Mouse (Mus musculus): ENCODE measurements around the gene Tmem120a. TPM values are rescaled to one million over a fixed set of nuclear protein-coding genes. Genes with fewer than 3 reads are reported as not detected.

Tmem120a gene
- polyA plus RNA-seq, 1 experiment from 2014 or later, result 38.6 TPM

- Histone ChIP-seq H3K27ac (ENCODE audit: low read depth) (no peak overlapping the region), H3K4me1 (ENCODE audit: insufficient read depth) (no peaks in the 10 kb centered on the region), H3K36me3 (ENCODE audit: insufficient read depth) (no peaks in the 10 kb centered on the region), H3K9me3 (ENCODE audit: low read depth, low read length) (no peaks in the 10 kb centered on the region), H3K4me2 (no peak overlapping the region), H3K4me3 (ENCODE audit: low read depth, low read length) (no peak overlapping the region), H3K27me3 (ENCODE audit: insufficient read depth, low read length) (no peaks in the 10 kb centered on the region), H3K9ac (no peak overlapping the region)
- WGBS, result 47% methylated on average over 3 of the region's 3 CpGs
- no peak for TF ChIP-seq CTCF (IDR thresholded peaks at IDR 0.05; ENCODE audit: low read depth)
- ATAC-seq (ENCODE audit: insufficient read depth), result no peak
- DNase-seq, result no peak
These were observed 28.3 kb upstream of the Tmem120a start for GRCm38 (mm10) chr5:135772519-135772918.

GRCm38 (mm10) chr5:135764971-135765370 is 20.7 kb upstream of the Tmem120a start:
- no peak overlapping the region for H3K9ac ChIP-seq
- TF ChIP-seq CTCF (IDR thresholded peaks at IDR 0.05; ENCODE audit: low read depth), result no peak
- no peak overlapping the region for H3K27ac ChIP-seq (ENCODE audit: low read depth)
- ATAC-seq (ENCODE audit: insufficient read depth) (no peak), DNase-seq (no peak)
- no peak overlapping the region for H3K4me2 ChIP-seq
- H3K36me3 ChIP-seq (ENCODE audit: insufficient read depth), result no peaks in the 10 kb centered on the region
- H3K4me3 ChIP-seq (ENCODE audit: low read depth, low read length), result no peak overlapping the region
- H3K9me3 ChIP-seq (ENCODE audit: low read depth, low read length), result no peaks in the 10 kb centered on the region
- H3K4me1 ChIP-seq (ENCODE audit: insufficient read depth), result no peaks in the 10 kb centered on the region
- no peaks in the 10 kb centered on the region for H3K27me3 ChIP-seq (ENCODE audit: insufficient read depth, low read length)
- WGBS, result 54% methylated on average over 3 of the region's 3 CpGs

- TF ChIP-seq CTCF (IDR thresholded peaks at IDR 0.05; ENCODE audit: low read depth), result peak; percentile 89
- Histone ChIP-seq H3K4me1 (ENCODE audit: insufficient read depth) (no peaks in the 10 kb centered on the region), H3K4me3 (ENCODE audit: low read depth, low read length) (no peak overlapping the region), H3K9me3 (ENCODE audit: low read depth, low read length) (no peaks in the 10 kb centered on the region), H3K27me3 (ENCODE audit: insufficient read depth, low read length) (no peaks in the 10 kb centered on the region), H3K4me2 (no peak overlapping the region), H3K9ac (no peak overlapping the region), H3K36me3 (ENCODE audit: insufficient read depth) (no peaks in the 10 kb centered on the region), H3K27ac (ENCODE audit: low read depth) (no peak overlapping the region)
- DNase-seq, result peak; percentile 91
- 5% methylated on average over 7 of the region's 7 CpGs for WGBS
- no peak for ATAC-seq (ENCODE audit: insufficient read depth)
These were observed 19.3 kb upstream of the Tmem120a start for GRCm38 (mm10) chr5:135763526-135763925.

- no peaks in the 10 kb centered on the region for H3K9me3 ChIP-seq (ENCODE audit: low read depth, low read length)
- no peak overlapping the region for H3K4me3 ChIP-seq (ENCODE audit: low read depth, low read length)
- DNase-seq (no peak), ATAC-seq (ENCODE audit: insufficient read depth) (no peak)
- no peak overlapping the region for H3K9ac ChIP-seq
- H3K4me1 ChIP-seq (ENCODE audit: insufficient read depth), result no peaks in the 10 kb centered on the region
- TF ChIP-seq CTCF (IDR thresholded peaks at IDR 0.05; ENCODE audit: low read depth), result no peak
- 77% methylated on average over 3 of the region's 3 CpGs for WGBS
- no peaks in the 10 kb centered on the region for H3K27me3 ChIP-seq (ENCODE audit: insufficient read depth, low read length)
- no peak overlapping the region for H3K27ac ChIP-seq (ENCODE audit: low read depth)
- no peak overlapping the region for H3K4me2 ChIP-seq
- H3K36me3 ChIP-seq (ENCODE audit: insufficient read depth), result no peaks in the 10 kb centered on the region
These were observed 17.6 kb upstream of the Tmem120a start for GRCm38 (mm10) chr5:135761881-135762280.

DNA sequence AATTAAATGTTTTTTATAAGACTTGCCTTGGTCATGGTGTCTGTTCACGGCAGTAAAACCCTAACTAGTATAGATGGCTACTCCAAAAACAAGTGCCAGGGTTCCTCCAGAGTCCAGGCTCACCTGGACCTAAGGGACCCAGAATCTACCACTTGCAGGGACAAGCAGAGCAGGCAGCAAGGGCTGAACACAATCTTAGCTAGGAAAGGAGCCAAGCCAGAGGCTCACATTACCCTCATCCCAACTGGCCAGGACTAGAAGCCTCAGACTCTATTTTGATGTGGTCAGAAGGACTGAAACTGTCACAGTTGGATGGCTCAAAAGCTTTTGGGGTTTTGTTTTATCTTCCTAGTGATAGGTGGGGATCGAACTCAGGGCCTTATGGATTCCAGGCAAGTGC is 7.3 kb upstream of the Tmem120a start:
- H3K9me3 ChIP-seq (ENCODE audit: low read depth, low read length), result no peaks in the 10 kb centered on the region
- no peak overlapping the region for H3K27ac ChIP-seq (ENCODE audit: low read depth)
- no peak overlapping the region for H3K9ac ChIP-seq
- TF ChIP-seq CTCF (IDR thresholded peaks at IDR 0.05; ENCODE audit: low read depth), result no peak
- no peaks in the 10 kb centered on the region for H3K36me3 ChIP-seq (ENCODE audit: insufficient read depth)
- H3K4me2 ChIP-seq, result no peak overlapping the region
- DNase-seq (no peak), ATAC-seq (ENCODE audit: insufficient read depth) (no peak)
- H3K4me3 ChIP-seq (ENCODE audit: low read depth, low read length), result no peak overlapping the region
- H3K4me1 ChIP-seq (ENCODE audit: insufficient read depth), result no peaks in the 10 kb centered on the region
- no peaks in the 10 kb centered on the region for H3K27me3 ChIP-seq (ENCODE audit: insufficient read depth, low read length)
- WGBS, result 79% methylated on average over 2 of the region's 2 CpGs

DNA sequence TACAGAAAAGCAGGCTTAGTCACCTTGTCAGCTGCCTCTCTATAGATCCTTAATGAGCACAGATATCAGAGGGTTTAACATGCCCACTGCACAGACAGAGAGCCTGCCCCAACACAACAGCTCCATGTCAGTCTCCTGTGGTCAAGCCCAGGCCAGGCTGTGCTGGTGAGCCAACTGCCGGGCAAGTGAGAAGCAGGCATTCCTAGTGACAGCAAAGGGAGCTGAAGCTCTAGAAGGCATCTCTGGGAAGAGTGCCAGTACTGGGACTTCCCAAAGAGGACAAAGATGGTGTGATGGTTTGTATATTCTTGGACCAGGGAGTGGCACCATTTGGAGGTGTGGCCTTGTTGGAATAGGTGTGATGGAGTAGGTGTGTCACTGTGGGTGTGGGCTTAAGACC is 6.8 kb upstream of the Tmem120a start:
- H3K9ac ChIP-seq, result no peak overlapping the region
- WGBS, result 54% methylated on average over 1 of the region's 1 CpGs
- H3K27me3 ChIP-seq (ENCODE audit: insufficient read depth, low read length), result no peaks in the 10 kb centered on the region
- H3K4me1 ChIP-seq (ENCODE audit: insufficient read depth), result no peaks in the 10 kb centered on the region
- no peak for TF ChIP-seq CTCF (IDR thresholded peaks at IDR 0.05; ENCODE audit: low read depth)
- no peak for DNase-seq
- H3K36me3 ChIP-seq (ENCODE audit: insufficient read depth), result no peaks in the 10 kb centered on the region
- no peak for ATAC-seq (ENCODE audit: insufficient read depth)
- H3K9me3 ChIP-seq (ENCODE audit: low read depth, low read length), result no peaks in the 10 kb centered on the region
- H3K4me3 ChIP-seq (ENCODE audit: low read depth, low read length), result no peak overlapping the region
- no peak overlapping the region for H3K27ac ChIP-seq (ENCODE audit: low read depth)
- H3K4me2 ChIP-seq, result no peak overlapping the region

- no peak for TF ChIP-seq CTCF (IDR thresholded peaks at IDR 0.05; ENCODE audit: low read depth)
- WGBS, result 13% methylated on average over 12 of the region's 12 CpGs
- Histone ChIP-seq H3K4me1 (ENCODE audit: insufficient read depth) (no peaks in the 10 kb centered on the region), H3K4me3 (ENCODE audit: low read depth, low read length) (peak overlapping the region; percentile 81), H3K36me3 (ENCODE audit: insufficient read depth) (peaks cover 9% of the 10 kb centered on the region; the same call in 1 of the 2 replicates), H3K4me2 (peak overlapping the region; percentile 93), H3K9ac (peak overlapping the region; percentile 53), H3K9me3 (ENCODE audit: low read depth, low read length) (no peaks in the 10 kb centered on the region), H3K27ac (ENCODE audit: low read depth) (peak overlapping the region; percentile 19; the same call in 1 of the 2 replicates), H3K27me3 (ENCODE audit: insufficient read depth, low read length) (no peaks in the 10 kb centered on the region)
- ATAC-seq (ENCODE audit: insufficient read depth), result no peak
- no peak for DNase-seq
These were observed 494 bp upstream of the Tmem120a start for GRCm38 (mm10) chr5:135744742-135745141.

All from lung, embryonic 14.5 days (tissue).